Mouse (Mus musculus) MEL (cell line): ENCODE data around the gene Apba2.

Experiments used
- BHLHE40 ChIP-seq: IDR thresholded peaks from 2 replicates; pipeline ENCODE4 v1.6.1; 2012; ENCODE audit warnings: low read depth, mild to moderate bottlenecking, inconsistent platforms, low read length, improper control_type of control experiment, borderline replicate concordance
- CTCF ChIP-seq, 3 experiments: IDR thresholded peaks in 2 of 3; conservative IDR thresholded peaks in 1 of 3; 2 replicates each; pipeline ENCODE4 v1.5.1; 2011 to 2012; ENCODE audit warnings: low read length in 3 of 3, low read depth in 2 of 3, mild to moderate bottlenecking in 2 of 3, improper control_type of control experiment in 1 of 3, inconsistent platforms in 1 of 3, mixed read lengths in 1 of 3, moderate library complexity in 1 of 3; ENCODE audit not compliant: control insufficient read depth in 1 of 3, insufficient read depth in 1 of 3, poor library complexity in 1 of 3, severe bottlenecking in 1 of 3
- EP300 ChIP-seq, 2 experiments: IDR thresholded peaks; 2 replicates each; pipeline ENCODE4 v1.6.1; 2011; ENCODE audit warnings: improper control_type of control experiment in 2 of 2, low read length in 2 of 2, low read depth in 1 of 2, mild to moderate bottlenecking in 1 of 2
- GABPA ChIP-seq: IDR thresholded peaks from 2 replicates; pipeline ENCODE4 v1.6.1; 2012; ENCODE audit warnings: low read depth, mild to moderate bottlenecking, inconsistent platforms, low read length, improper control_type of control experiment, moderate library complexity
- GATA1 ChIP-seq: IDR thresholded peaks from 2 replicates; pipeline ENCODE4 v1.6.1; 2011; ENCODE audit warnings: low read depth, low read length, improper control_type of control experiment
- MYC ChIP-seq: IDR thresholded peaks from 2 replicates; pipeline ENCODE4 v1.6.1; 2011; ENCODE audit warnings: low read depth, mild to moderate bottlenecking, low read length, improper control_type of control experiment, moderate library complexity
- NRF1 ChIP-seq: IDR thresholded peaks from 2 replicates; pipeline ENCODE4 v1.6.1; 2014; ENCODE audit warnings: low read depth, mild to moderate bottlenecking, inconsistent platforms, low read length, improper control_type of control experiment, moderate library complexity; ENCODE audit not compliant: poor library complexity, insufficient read depth, severe bottlenecking
- POLR2A ChIP-seq, 2 experiments: IDR thresholded peaks; 2 replicates each; pipeline ENCODE4 v1.6.1; 2011 to 2012; ENCODE audit warnings: low read length in 2 of 2, mild to moderate bottlenecking in 2 of 2, control low read depth in 1 of 2, improper control_type of control experiment in 1 of 2, low read depth in 1 of 2, moderate library complexity in 1 of 2; ENCODE audit not compliant: control insufficient read depth in 1 of 2, insufficient read depth in 1 of 2, poor library complexity in 1 of 2
- POLR2AphosphoS5 ChIP-seq: IDR thresholded peaks from 2 replicates; pipeline ENCODE4 v1.6.1; 2012; ENCODE audit warnings: low read depth, borderline replicate concordance, mild to moderate bottlenecking, inconsistent platforms, low read length, moderate library complexity, mixed read lengths
- USF1 ChIP-seq: IDR thresholded peaks from 2 replicates; pipeline ENCODE4 v1.6.1; 2014; ENCODE audit warnings: low read depth, mild to moderate bottlenecking, inconsistent platforms, low read length, improper control_type of control experiment, moderate library complexity
- ZNF384 ChIP-seq: IDR thresholded peaks from 2 replicates; pipeline ENCODE4 v1.6.1; 2012; ENCODE audit warnings: low read depth, mild to moderate bottlenecking, inconsistent platforms, low read length, improper control_type of control experiment

DNA sequence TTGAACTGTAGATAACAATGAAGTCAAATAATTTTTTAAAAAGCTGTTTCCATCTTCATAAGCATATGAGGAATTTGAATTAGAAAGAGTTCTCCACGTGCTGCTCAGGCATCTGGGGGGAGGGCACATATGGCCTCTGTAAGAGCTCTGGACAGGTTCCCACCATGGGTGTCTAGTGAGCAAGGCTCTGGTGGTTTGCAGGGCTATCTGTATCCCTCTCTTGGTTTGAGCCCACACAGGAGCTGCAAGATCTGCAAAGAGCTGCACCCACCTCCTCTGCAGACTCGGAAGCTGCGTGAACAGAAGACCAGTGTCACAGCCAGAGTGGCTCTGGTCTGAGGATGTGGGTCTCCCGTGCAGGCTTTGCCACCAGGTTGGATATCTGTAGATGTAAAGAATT lies 78.8 kb downstream of the Apba2 start:
- TF ChIP-seq POLR2A (IDR thresholded peaks at IDR 0.05; ENCODE audit: control insufficient read depth in 1 of 2, insufficient read depth in 1 of 2, low read depth in 1 of 2, low read length in 2 of 2, poor library complexity in 1 of 2): no peak
- no peak for TF ChIP-seq ZNF384
- no peak for TF ChIP-seq MYC
- TF ChIP-seq BHLHE40: no peak
- TF ChIP-seq CTCF (IDR thresholded peaks at IDR 0.05 in 2 of 3, conservative IDR thresholded peaks at IDR 0.05 in 1 of 3; ENCODE audit: control insufficient read depth in 1 of 3, insufficient read depth in 1 of 3, low read depth in 2 of 3, low read length in 3 of 3, poor library complexity in 1 of 3, severe bottlenecking in 1 of 3): no peak
- TF ChIP-seq NRF1: no peak
- no peak for TF ChIP-seq USF1
- no peak for TF ChIP-seq GATA1
- no peak for TF ChIP-seq GABPA
- no peak for TF ChIP-seq EP300 (IDR thresholded peaks at IDR 0.05; ENCODE audit: low read depth in 1 of 2, low read length in 2 of 2)
- TF ChIP-seq POLR2AphosphoS5: no peak
